Mouse (Mus musculus) myocyte (in vitro differentiated cells): ENCODE measurements around the gene Gm21964.

Experiments
- MAX ChIP-seq: IDR thresholded peaks from one replicate; pipeline ENCODE4 v1.6.1; 2011; ENCODE audit warnings: low read depth, mild to moderate bottlenecking, control low read depth
- POLR2A ChIP-seq: IDR thresholded peaks from one replicate; pipeline ENCODE4 v1.6.1; 2011; ENCODE audit warnings: low read depth, mild to moderate bottlenecking, control low read depth, moderate library complexity; ENCODE audit not compliant: insufficient read length
- POLR2AphosphoS2 ChIP-seq: IDR thresholded peaks from one replicate; pipeline ENCODE4 v1.6.1; 2011; ENCODE audit warnings: low read depth, control low read depth; ENCODE audit not compliant: insufficient read length
- TCF12 ChIP-seq: IDR thresholded peaks from one replicate; pipeline ENCODE4 v1.6.1; 2011; ENCODE audit warnings: mild to moderate bottlenecking, control low read depth; ENCODE audit not compliant: poor library complexity, insufficient read depth, severe bottlenecking
- TCF3 ChIP-seq: IDR thresholded peaks from one replicate; pipeline ENCODE4 v1.6.1; 2011; ENCODE audit warnings: low read depth, control low read depth; ENCODE audit not compliant: insufficient read length
- USF1 ChIP-seq: IDR thresholded peaks from one replicate; pipeline ENCODE4 v1.6.1; 2011; ENCODE audit warnings: low read depth, mild to moderate bottlenecking, control low read depth, moderate library complexity

DNA sequence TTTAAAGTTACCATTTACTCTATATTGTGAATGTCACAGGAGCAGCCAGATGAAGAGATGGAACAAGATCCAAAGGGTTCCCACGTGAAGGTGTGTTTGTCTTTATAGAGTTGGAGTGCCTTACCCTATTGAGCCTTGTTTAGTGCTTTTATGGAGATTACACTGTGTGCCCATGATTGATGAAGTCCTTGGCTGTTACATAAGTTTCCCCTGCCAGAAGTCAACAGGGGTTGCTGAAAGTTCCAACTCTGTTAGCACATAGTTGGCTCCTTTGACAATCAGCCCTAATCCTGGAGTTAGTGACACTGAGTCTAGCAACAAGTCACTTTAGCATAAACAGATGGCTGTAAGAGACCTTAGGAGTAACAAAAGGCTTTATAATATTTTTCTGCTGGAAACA is 9.1 kb upstream of the Gm21964 start:
- TF ChIP-seq POLR2A (no peak), POLR2AphosphoS2 (no peak), USF1 (no peak), TCF12 (no peak), TCF3 (no peak), MAX (no peak)
